Mouse (Mus musculus) testis, adult 2 months (tissue): ENCODE measurements around the gene Becn1.

Source experiments
- CTCF ChIP-seq: fragments of 200-500 bp; IDR thresholded peaks from 2 replicates; pipeline ENCODE4 v1.5.1; 2012; ENCODE audit warnings: low read depth, mild to moderate bottlenecking, inconsistent platforms, low read length, moderate library complexity; ENCODE audit not compliant: control insufficient read depth, insufficient read depth, insufficient replicate concordance
- POLR2A ChIP-seq: fragments of 200-500 bp; IDR thresholded peaks from 2 replicates; pipeline ENCODE4 v1.6.1; 2012; ENCODE audit warnings: low read depth, mild to moderate bottlenecking, inconsistent platforms, low read length, moderate library complexity; ENCODE audit not compliant: control insufficient read depth

DNA sequence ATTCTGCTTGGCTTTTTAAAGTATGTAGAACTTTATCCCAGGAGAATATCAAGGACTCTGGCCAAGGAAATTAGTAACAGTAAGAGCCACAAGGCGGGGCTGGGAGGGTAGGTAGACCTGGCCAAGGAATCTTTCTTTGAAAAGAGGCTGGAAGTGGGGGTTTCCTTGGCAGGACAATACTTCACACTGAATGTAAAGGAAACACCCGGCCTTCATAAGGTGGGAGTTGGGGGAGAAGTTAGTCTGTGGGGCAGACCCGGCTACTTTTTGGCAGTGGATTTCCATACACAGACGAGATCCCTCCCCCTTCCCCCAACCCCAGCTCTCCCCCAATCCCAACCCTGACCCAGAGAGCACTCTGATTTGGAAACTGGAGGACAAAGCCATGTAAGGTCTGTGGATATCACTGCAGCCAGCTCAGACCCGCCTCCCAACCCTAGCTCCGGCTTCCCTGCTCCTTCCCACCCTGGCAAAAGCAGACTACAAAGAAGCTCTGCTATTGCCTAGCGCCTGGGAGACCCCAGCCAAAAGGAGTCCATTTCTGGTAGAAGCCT, 28.4 kb upstream of the Becn1 start, which contains the start of gene Aoc3:
- TF ChIP-seq CTCF (no peak), POLR2A (no peak)
